10 mouse cellular contexts compared by ENCODE assay signal in genomic region chr13:9712409-9712808, GRCm38 (mm10).
"Had no signal": no experiment of that assay in that cellular context is flagged by ENCODE, and none has a peak within 500 bp of the region (broad histone marks: within the 10 kb centered on the region; RNA-seq: fewer than 3 reads in every experiment).

No protein-coding gene starts in this region.

- DNase-seq: kidney, adult 11 months; kidney, postnatal 14 days; liver; liver, embryonic 13.5 days; liver, postnatal 0 days; lung, postnatal 14 days; right cerebral cortex, postnatal 4 days; spleen, adult 18-20 months; thymus, adult 18-20 months; thymus, postnatal 14 days had no signal
